Mouse (Mus musculus) activated CD4-positive, CD25-positive, alpha-beta regulatory T cell, adult 4 months (primary cell): ENCODE measurements around the gene Rfc4. TPM values are rescaled to one million over a fixed set of nuclear protein-coding genes. Genes with fewer than 3 reads are reported as not detected.
"Not testable (repeated sequence)": the region's sequence is repeated elsewhere in the genome, so short reads cannot be mapped to it uniquely, and the experiment has no call there.

Experiments
- ATAC-seq: one replicate; pipeline ENCODE4 v1.8.0; 2017
- polyA plus RNA-seq, 2 experiments: library from polyadenylated mRNA; unstranded; fragments of 100-300 nt; shearing (Covaris generic); gene quantifications; one replicate each; pipeline ENCODE4 v1.2.1; 2017

The Rfc4 gene
- polyA plus RNA-seq, 2 experiments from 2014 or later = 51.8 to 68.2 TPM

- ATAC-seq = no peak
Measured at GRCm38 (mm10) chr16:23100099-23100575, 27.4 kb downstream of the Rfc4 start.

DNA sequence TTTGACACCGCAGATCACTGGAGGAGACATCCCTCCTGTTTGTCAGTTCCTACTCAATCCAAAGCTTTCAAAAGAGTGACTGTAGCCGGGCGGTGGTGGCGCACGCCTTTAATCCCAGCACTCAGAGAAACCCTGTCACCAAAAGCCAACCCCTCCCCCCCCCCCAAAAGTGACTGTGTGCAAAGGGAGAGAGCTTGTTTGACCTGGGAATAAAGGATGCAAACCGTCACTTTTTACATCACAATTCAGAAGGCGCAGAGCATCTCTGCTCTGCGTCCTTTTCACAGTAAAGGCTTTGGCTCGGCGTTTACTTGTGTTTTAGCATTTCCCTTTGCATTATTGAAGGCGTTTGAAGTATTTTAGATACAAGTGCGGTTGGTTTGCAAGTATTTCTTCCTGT lies 27.9 kb downstream of the Rfc4 start:
- no peak for ATAC-seq

- ATAC-seq = not testable (repeated sequence)
Measured at GRCm38 (mm10) chr16:23098105-23098452, 29.5 kb downstream of the Rfc4 start.

DNA sequence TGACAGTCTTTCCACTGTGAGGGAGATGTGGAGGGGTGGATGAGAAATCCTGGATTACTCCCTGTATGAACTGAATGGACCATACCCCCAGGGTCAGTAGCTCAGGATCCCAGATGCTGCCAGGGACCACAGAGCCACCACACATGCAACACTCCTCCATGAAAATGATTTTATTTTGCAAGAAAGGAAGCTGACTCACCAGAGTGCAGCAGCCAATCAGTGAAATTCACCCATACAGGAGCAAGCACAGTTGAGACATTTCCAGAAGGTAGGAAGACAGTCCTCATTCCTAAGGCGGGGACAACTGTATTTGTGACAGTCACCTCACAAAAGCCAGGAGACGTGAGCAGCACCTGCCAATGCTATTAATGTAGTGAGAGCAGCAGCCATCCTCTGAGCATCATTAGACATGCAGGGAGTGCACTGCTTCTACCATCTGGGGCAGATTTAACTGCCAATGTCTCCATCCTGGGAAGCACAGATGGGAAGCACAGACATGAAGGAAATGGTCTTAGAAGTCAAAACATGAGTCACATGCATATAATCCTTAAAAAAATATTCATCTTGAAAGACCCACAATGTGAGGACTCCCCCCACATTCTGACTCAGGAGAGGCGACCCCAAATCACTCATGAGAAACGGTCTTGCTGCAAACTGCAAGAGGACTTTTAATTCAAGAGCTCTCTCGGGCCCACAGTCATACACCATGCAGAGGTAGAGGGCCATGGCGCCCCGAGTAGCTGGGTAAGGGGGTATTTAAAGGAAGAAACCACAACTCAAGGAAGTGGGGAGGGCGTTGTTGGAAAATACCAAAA lies 30.0 kb downstream of the Rfc4 start:
- ATAC-seq = not testable (repeated sequence)

DNA sequence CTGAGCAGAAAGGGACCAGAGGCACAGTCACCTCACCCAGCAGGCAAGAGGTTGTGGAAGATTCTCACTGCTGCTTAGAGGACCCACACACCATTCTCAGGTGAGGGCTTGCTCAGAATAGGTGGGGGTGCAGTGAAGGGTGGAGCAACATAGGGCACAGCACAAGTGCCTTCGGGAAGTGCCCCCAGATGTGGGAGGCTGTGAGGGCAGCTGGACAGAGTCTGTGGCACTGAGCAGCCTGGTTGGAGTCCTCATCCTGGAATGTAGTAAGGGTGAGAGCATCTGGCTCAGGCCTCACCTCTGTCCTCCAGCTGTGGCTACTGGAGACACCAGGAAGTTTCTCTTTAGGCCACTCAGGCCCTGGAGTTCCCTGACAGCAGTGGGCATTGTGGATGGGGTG lies 30.7 kb downstream of the Rfc4 start:
- ATAC-seq = not testable (repeated sequence)

DNA sequence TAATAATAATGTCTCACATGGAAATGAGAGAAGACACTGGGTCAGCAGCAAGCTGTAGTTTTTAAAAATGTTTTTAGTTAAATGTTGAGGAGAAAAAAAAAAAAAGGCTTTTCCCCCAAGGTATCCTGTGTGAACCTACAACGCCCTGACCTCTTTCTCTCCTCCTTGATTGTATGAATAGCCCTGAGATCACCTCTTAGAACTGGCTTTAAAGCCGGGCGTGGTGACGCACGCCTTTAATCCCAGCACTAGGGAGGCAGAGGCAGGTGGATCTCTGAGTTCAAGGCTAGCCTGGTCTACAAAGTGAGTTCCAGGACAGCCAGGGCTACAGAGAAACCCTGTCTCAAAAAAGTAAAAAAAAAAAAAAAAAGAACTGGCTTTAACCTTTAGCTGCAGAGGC lies 32.0 kb downstream of the Rfc4 start:
- ATAC-seq = not testable (repeated sequence)

DNA sequence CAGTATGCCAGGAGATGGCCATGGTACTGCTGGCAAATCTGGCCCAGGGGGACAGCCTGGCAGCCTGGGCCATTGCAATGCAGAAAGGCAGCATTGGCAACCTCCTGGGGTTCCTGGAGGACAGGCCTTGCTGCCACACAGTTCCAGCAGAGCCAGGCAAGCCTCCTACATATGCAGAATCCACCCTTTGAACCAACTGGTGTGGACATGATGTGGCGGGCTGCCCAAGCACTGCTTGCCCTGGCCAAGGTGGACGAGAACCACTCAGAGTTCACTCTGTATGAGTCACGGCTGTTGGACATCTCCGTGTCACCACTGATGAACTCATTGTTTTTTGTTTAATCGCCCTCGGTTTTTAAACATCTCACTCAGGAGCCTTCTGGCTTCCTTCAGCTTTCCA lies 33.4 kb downstream of the Rfc4 start:
- no peak for ATAC-seq

DNA sequence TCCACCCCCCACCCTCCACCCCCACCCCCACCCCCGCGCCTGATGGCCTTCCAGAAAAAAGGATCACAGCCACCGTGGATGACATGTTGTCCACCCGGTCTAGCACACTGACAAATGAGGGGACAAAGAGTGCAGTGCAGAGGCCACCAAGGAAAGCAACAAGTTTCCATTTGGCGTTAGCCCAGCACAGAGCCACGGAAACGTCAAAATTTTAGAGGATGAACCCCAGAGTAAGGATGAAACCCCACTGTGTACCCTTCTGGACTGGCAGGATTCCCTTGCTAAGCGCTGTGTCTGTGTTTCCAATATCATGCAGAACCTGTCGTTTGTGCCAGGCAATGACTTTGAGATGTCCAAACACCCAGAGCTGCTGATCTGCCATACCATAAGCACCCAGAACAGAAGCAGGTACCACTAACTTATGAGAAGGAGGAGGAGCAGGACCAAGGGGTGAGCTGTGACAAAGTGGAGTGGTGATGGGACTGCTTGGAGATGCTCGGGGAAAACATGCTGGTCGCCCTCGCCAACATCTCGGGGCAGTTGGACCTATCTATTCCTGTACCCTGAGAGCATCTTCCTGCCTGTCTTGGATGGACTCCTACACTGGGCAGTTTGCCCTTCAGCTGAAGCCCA lies 34.1 kb downstream of the Rfc4 start:
- ATAC-seq = no peak

- ATAC-seq = not testable (repeated sequence)
Measured at GRCm38 (mm10) chr16:23091345-23091744, 36.2 kb downstream of the Rfc4 start.

DNA sequence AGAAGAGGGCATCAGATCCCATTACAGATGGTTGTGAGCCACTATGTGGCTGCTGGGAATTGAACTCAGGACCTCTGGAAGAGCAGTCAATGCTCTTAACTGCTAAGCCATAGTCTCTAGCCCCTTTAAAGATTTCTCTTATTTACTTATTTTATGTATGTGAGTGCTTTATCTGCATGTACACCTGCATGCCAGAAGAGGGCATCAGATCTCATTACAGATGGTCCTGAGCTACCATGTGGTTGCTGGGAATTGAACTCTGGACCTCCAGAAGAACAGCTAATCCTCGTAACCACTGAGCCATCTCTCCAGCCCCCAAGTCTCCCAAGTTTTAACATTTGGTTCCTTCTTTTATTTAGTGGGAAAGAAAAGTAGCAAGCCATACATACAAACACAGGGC lies 39.0 kb downstream of the Rfc4 start:
- ATAC-seq = not testable (repeated sequence)

DNA sequence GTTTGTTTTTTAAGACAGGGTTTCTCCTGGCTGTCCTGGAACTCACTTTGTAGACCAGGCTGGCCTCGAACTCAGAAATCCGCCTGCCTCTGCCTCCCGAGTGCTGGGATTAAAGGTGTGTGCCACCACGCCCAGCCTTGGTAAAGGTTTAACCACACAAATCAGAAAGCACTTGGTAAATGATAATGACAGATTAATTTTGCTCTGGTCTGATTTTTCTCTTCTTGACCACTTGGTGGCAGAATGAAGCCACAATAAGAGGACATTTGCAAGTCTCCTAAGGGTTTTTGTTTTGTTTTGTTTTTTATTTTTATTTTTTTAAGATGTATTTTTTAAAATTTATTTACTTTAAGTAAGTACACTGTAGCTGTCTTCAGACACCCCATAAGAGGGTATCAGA lies 39.8 kb downstream of the Rfc4 start:
- ATAC-seq = not testable (repeated sequence)

DNA sequence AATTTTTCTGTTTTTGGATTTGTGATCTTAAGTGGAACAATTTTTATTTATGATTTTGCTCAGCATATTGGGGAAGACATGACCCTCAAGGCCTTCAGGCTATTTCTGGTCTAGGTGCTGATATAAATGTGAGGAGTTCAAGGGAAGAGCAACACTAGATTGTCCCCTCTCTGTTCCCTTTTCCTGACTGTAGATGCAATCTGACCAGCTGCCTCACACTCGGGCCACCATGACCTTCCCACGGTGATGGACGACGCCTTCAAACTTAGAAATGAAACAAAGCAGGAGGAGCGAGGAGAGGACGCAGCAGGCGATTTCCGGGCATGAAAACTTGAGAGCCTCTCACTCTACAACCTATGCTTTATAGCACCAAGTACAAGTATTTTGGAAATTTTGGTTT lies 40.4 kb downstream of the Rfc4 start:
- not testable (repeated sequence) for ATAC-seq

DNA sequence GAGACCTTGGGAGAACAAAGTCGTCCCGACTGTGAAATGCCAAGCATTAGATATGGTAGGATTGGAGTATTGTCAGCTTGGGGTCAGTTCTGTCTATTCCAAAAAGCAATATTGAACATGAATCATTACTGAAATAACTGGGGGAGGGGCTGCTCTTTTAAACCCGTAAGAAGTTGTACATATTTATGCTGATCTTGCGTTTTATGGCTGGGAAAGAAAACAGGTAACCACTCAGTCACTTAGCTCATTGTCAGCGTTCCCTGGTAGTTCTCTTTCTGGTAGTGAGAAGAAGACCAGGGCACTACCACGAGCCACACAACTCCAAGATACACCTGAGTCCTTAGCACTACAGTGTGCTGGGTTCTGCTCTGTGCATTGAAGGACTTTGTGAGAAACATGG lies 50.0 kb downstream of the Rfc4 start:
- not testable (repeated sequence) for ATAC-seq

Other genes with a start within 250 kb of the Rfc4 start
- gene Ahsg, start 236.5 kb downstream of the Rfc4 start, polyA plus RNA-seq = not detected
- gene Fetub, start 209.4 kb downstream of the Rfc4 start, polyA plus RNA-seq = not detected
- gene Hrg, start 176.7 kb downstream of the Rfc4 start, polyA plus RNA-seq = not detected
- gene Kng2, start 98.3 kb downstream of the Rfc4 start, polyA plus RNA-seq = not detected
- gene Kng1, start 69.9 kb downstream of the Rfc4 start, polyA plus RNA-seq = under 1 TPM in 1 of 2 experiments, not detected in 1; 0.20 TPM
- gene Eif4a2, start 20.3 kb downstream of the Rfc4 start, polyA plus RNA-seq = 100 to 1,000 TPM; 399 to 481 TPM
- gene Adipoq, start 18.8 kb upstream of the Rfc4 start, polyA plus RNA-seq = not detected
- gene St6gal1, start 97.0 kb upstream of the Rfc4 start, polyA plus RNA-seq = 10 to 100 TPM; 68.6 to 88.1 TPM